Mouse (Mus musculus): ENCODE measurements at regions not wholly inside any gene's neighbourhood (a gene's known extent, or its start where the extent isn't known, plus 50 kb on each side); places are given as distances from the start of the nearest gene placed in this dataset.

GRCm38 (mm10) chr16:55151726-55152125 is 146.1 kb downstream of the Zpld1 start:
- no peak for TF ChIP-seq POLR2A (IDR thresholded peaks at IDR 0.05; ENCODE audit: control insufficient read depth, low read depth, low read length)
- no peak for TF ChIP-seq CTCF (IDR thresholded peaks at IDR 0.05; ENCODE audit: control insufficient read depth, insufficient read depth, insufficient replicate concordance, low read depth, low read length)

All from testis, adult 2 months (tissue).